Mouse (Mus musculus) v-Abl transformed pro-B cells (cell line): ENCODE data around the gene Apool.
"Not testable (repeated sequence)": the region's sequence is repeated elsewhere in the genome, so short reads cannot be mapped to it uniquely, and the experiment has no call there.

Source experiments
- in situ Hi-C, 2 experiments: fragments of 400-800 bp; cut with MboI; formaldehyde crosslinking; loops; one replicate each; pipeline ENCODE4 v1.15.1; 2025; ENCODE audit not compliant: unreplicated experiment in 2 of 2

The Apool gene

GRCm38 (mm10) chrX:112310804-112311530 lies at the start of gene Apool:
Apool (plus strand) TSS chrX:112311334.
- in situ Hi-C loops, result no loop called here

GRCm38 (mm10) chrX:112273550-112273949 lies 37.6 kb upstream of the Apool start:
- in situ Hi-C loops, result no loop called here

GRCm38 (mm10) chrX:112311531-112311887 lies 375 bp downstream of the Apool start:
- in situ Hi-C loops, result no loop called here

- in situ Hi-C loops, result no loop called here
Measured at GRCm38 (mm10) chrX:112312094-112312493, 960 bp downstream of the Apool start.

- in situ Hi-C loops, result no loop called here
Measured at GRCm38 (mm10) chrX:112320273-112320672, 9.1 kb downstream of the Apool start.

GRCm38 (mm10) chrX:112339486-112339885 lies 28.4 kb downstream of the Apool start:
- in situ Hi-C loops, result no loop called here

- in situ Hi-C loops, result no loop called here
Measured at GRCm38 (mm10) chrX:112347467-112348394, 36.6 kb downstream of the Apool start.

GRCm38 (mm10) chrX:112348395-112348791 lies 37.3 kb downstream of the Apool start:
- in situ Hi-C loops, result no loop called here

- in situ Hi-C loops, result no loop called here
Measured at GRCm38 (mm10) chrX:112368426-112368825, 57.3 kb downstream of the Apool start.

- in situ Hi-C loops, result not testable (repeated sequence)
Measured at GRCm38 (mm10) chrX:112370577-112371410, 59.7 kb downstream of the Apool start.

GRCm38 (mm10) chrX:112406679-112407078 lies 95.5 kb downstream of the Apool start, which contains the start of gene Satl1:
Satl1 (minus strand) TSS chrX:112406779.
- in situ Hi-C loops, result no loop called here

GRCm38 (mm10) chrX:112412309-112412708 lies 101.2 kb downstream of the Apool start:
- in situ Hi-C loops, result no loop called here
